Mouse (Mus musculus): ENCODE measurements around the gene Slc2a5.

The Slc2a5 gene

GRCm38 (mm10) chr4:150105671-150106070, 13.4 kb upstream of the Slc2a5 start:
- no peak for DNase-seq (ENCODE audit: low spot score)

- DNase-seq (ENCODE audit: low spot score): no peak
Observed at GRCm38 (mm10) chr4:150106637-150107036, 12.4 kb upstream of the Slc2a5 start.

GRCm38 (mm10) chr4:150109636-150110035, 9.4 kb upstream of the Slc2a5 start:
- DNase-seq (ENCODE audit: low spot score): no peak

GRCm38 (mm10) chr4:150110373-150110772, 8.7 kb upstream of the Slc2a5 start:
- DNase-seq (ENCODE audit: low spot score): no peak

GRCm38 (mm10) chr4:150112867-150113266, 6.2 kb upstream of the Slc2a5 start:
- DNase-seq (ENCODE audit: low spot score): peak; percentile 76

GRCm38 (mm10) chr4:150114505-150115061, 4.5 kb upstream of the Slc2a5 start:
- no peak for DNase-seq (ENCODE audit: low spot score)

GRCm38 (mm10) chr4:150117311-150117710, 1.8 kb upstream of the Slc2a5 start:
- DNase-seq (ENCODE audit: low spot score): no peak

GRCm38 (mm10) chr4:150118163-150118562, 920 bp upstream of the Slc2a5 start:
- DNase-seq (ENCODE audit: low spot score): no peak

- DNase-seq (ENCODE audit: low spot score): no peak
Observed at GRCm38 (mm10) chr4:150119640-150120039, 557 bp downstream of the Slc2a5 start.

GRCm38 (mm10) chr4:150120173-150120833, 1.2 kb downstream of the Slc2a5 start:
- DNase-seq (ENCODE audit: low spot score): no peak

- DNase-seq (ENCODE audit: low spot score): no peak
Observed at GRCm38 (mm10) chr4:150121430-150121829, 2.3 kb downstream of the Slc2a5 start.

- no peak for DNase-seq (ENCODE audit: low spot score)
Observed at GRCm38 (mm10) chr4:150122476-150122875, 3.4 kb downstream of the Slc2a5 start.

GRCm38 (mm10) chr4:150126373-150126772, 7.3 kb downstream of the Slc2a5 start:
- DNase-seq (ENCODE audit: low spot score): no peak

GRCm38 (mm10) chr4:150127894-150128293, 8.8 kb downstream of the Slc2a5 start:
- DNase-seq (ENCODE audit: low spot score): no peak

- DNase-seq (ENCODE audit: low spot score): no peak
Observed at GRCm38 (mm10) chr4:150128571-150128970, 9.5 kb downstream of the Slc2a5 start.

GRCm38 (mm10) chr4:150130661-150131060, 11.6 kb downstream of the Slc2a5 start:
- DNase-seq (ENCODE audit: low spot score): no peak

- DNase-seq (ENCODE audit: low spot score): peak; percentile 13
Observed at GRCm38 (mm10) chr4:150132692-150133271, 13.7 kb downstream of the Slc2a5 start.

GRCm38 (mm10) chr4:150135254-150135653, 16.2 kb downstream of the Slc2a5 start:
- DNase-seq (ENCODE audit: low spot score): no peak

GRCm38 (mm10) chr4:150136693-150137092, 17.6 kb downstream of the Slc2a5 start:
- peak; percentile 79 for DNase-seq (ENCODE audit: low spot score)

GRCm38 (mm10) chr4:150137368-150138083, 18.4 kb downstream of the Slc2a5 start:
- DNase-seq (ENCODE audit: low spot score): no peak

GRCm38 (mm10) chr4:150138084-150138543, 19.0 kb downstream of the Slc2a5 start:
- peak; percentile 49 for DNase-seq (ENCODE audit: low spot score)

- no peak for DNase-seq (ENCODE audit: low spot score)
Observed at GRCm38 (mm10) chr4:150139090-150139489, 20.0 kb downstream of the Slc2a5 start.

GRCm38 (mm10) chr4:150140346-150140745, 21.3 kb downstream of the Slc2a5 start:
- DNase-seq (ENCODE audit: low spot score): no peak

All from urinary bladder, postnatal 14 days (tissue).